Mouse (Mus musculus) hindbrain, embryonic 11.5 days (tissue): ENCODE results near the gene Cyb5rl. TPM values are rescaled to one million over a fixed set of nuclear protein-coding genes. Genes with fewer than 3 reads are reported as not detected.
"Not testable (repeated sequence)": the region's sequence is repeated elsewhere in the genome, so short reads cannot be mapped to it uniquely, and the experiment has no call there.

Experiments used
- ATAC-seq: fragments of 200-750 bp; cut with Nextera tagmentation; 2 replicates; pipeline ENCODE4 v1.8.0; 2017; ENCODE audit warnings: mild to moderate bottlenecking, moderate TSS enrichment, moderate library complexity; ENCODE audit not compliant: low FRiP score
- DNase-seq: peaks from one replicate; pipeline ENCODE4 v3.0.0-alpha.2; 2015; ENCODE audit warnings: low spot score
- H3K27ac ChIP-seq: fragments of 300-500 bp; sonication (generic); 2 replicates; pipeline ENCODE4 v1.5.1; 2014; ENCODE audit warnings: mild to moderate bottlenecking, low read depth, low read length
- H3K27me3 ChIP-seq: fragments of 300-500 bp; sonication (generic); 2 replicates; pipeline ENCODE4 v1.6.1; 2014; ENCODE audit warnings: mild to moderate bottlenecking, low read length, moderate library complexity, mixed read lengths; ENCODE audit not compliant: control insufficient read depth, insufficient read depth
- H3K36me3 ChIP-seq: fragments of 300-500 bp; sonication (generic); 2 replicates; pipeline ENCODE4 v1.6.1; 2014; ENCODE audit warnings: mild to moderate bottlenecking, low read length, moderate library complexity, mixed read lengths; ENCODE audit not compliant: control insufficient read depth, insufficient read depth
- H3K4me1 ChIP-seq: fragments of 300-500 bp; sonication (generic); replicated peaks from 2 replicates; pipeline ENCODE4 v1.6.1; 2014; ENCODE audit warnings: low read length, mixed read lengths; ENCODE audit not compliant: control insufficient read depth, insufficient read depth
- H3K4me2 ChIP-seq: fragments of 300-500 bp; sonication (generic); replicated peaks from 2 replicates; pipeline ENCODE4 v1.6.1; 2014; ENCODE audit warnings: mild to moderate bottlenecking, low read depth, low read length
- H3K4me3 ChIP-seq: fragments of 300-500 bp; sonication (generic); 2 replicates; pipeline ENCODE4 v1.5.1; 2014; ENCODE audit warnings: low read depth, low read length
- H3K9ac ChIP-seq: fragments of 300-500 bp; sonication (generic); 2 replicates; pipeline ENCODE4 v1.6.1; 2014; ENCODE audit warnings: low read depth, low read length
- H3K9me3 ChIP-seq: fragments of 300-500 bp; sonication (generic); 2 replicates; pipeline ENCODE4 v1.6.1; 2016; ENCODE audit warnings: low read length; ENCODE audit not compliant: control insufficient read depth
- WGBS: fragments of 180-500 bp; shearing (Covaris S2); extraction: QIAGEN DNeasy Blood & Tissue Kit; methylation state at CpG from one replicate; pipeline ENCODE4 v1.1.7; 2014; 5-methylcytosine and 5-hydroxymethylcytosine counted together
- polyA plus RNA-seq: library from polyadenylated mRNA; unstranded; fragments of >200 nt; fragmentation: Nextera tagmentation; extraction: Ambion mirVana; gene quantifications from 2 replicates; pipeline ENCODE4 v1.2.1, GENCODE M21; 2014

Gene Cyb5rl
- polyA plus RNA-seq, 1 experiment from 2014 or later, result 2.3 TPM

GRCm38 (mm10) chr4:107106777-107107176 lies 40.0 kb downstream of the Cyb5rl start:
- Histone ChIP-seq H3K9me3 (no peaks in the 10 kb centered on the region), H3K4me3 (no peak overlapping the region), H3K4me2 (no peak overlapping the region), H3K27me3 (no peaks in the 10 kb centered on the region), H3K36me3 (no peaks in the 10 kb centered on the region), H3K4me1 (peaks cover 6% of the 10 kb centered on the region; the same call in 1 of the 2 replicates), H3K9ac (no peak overlapping the region), H3K27ac (no peak overlapping the region)
- 83% methylated on average over 16 of the region's 16 CpGs for WGBS
- ATAC-seq, result no peak
- no peak for DNase-seq

GRCm38 (mm10) chr4:107108291-107108731 lies 41.5 kb downstream of the Cyb5rl start:
- no peaks in the 10 kb centered on the region for H3K36me3 ChIP-seq
- DNase-seq (peak; percentile 50), ATAC-seq (peak; percentile 88)
- peaks cover 6% of the 10 kb centered on the region; the same call in 1 of the 2 replicates for H3K4me1 ChIP-seq
- H3K4me2 ChIP-seq, result peak overlapping the region; percentile 8; the same call in 1 of the 2 replicates
- H3K27me3 ChIP-seq, result no peaks in the 10 kb centered on the region
- H3K27ac ChIP-seq, result peak overlapping the region; percentile 71
- no peak overlapping the region for H3K4me3 ChIP-seq
- H3K9ac ChIP-seq, result no peak overlapping the region
- 30% methylated on average over 13 of the region's 13 CpGs for WGBS
- no peaks in the 10 kb centered on the region for H3K9me3 ChIP-seq

GRCm38 (mm10) chr4:107109181-107109580 lies 42.4 kb downstream of the Cyb5rl start:
- WGBS, result 95% methylated on average over 6 of the region's 6 CpGs
- H3K4me3 ChIP-seq, H3K27ac ChIP-seq, H3K9me3 ChIP-seq, DNase-seq, H3K4me1 ChIP-seq, H3K9ac ChIP-seq, H3K4me2 ChIP-seq, ATAC-seq, H3K36me3 ChIP-seq, H3K27me3 ChIP-seq: not testable (repeated sequence)

- DNase-seq (no peak), ATAC-seq (no peak)
- H3K4me1 ChIP-seq, result no peaks in the 10 kb centered on the region
- WGBS, result 67% methylated on average over 8 of the region's 8 CpGs
- H3K36me3 ChIP-seq, result no peaks in the 10 kb centered on the region
- H3K9me3 ChIP-seq, result no peaks in the 10 kb centered on the region
- no peak overlapping the region for H3K4me2 ChIP-seq
- no peak overlapping the region for H3K9ac ChIP-seq
- no peak overlapping the region for H3K4me3 ChIP-seq
- no peaks in the 10 kb centered on the region for H3K27me3 ChIP-seq
- no peak overlapping the region for H3K27ac ChIP-seq
Observed at GRCm38 (mm10) chr4:107114278-107114677, 47.5 kb downstream of the Cyb5rl start.

GRCm38 (mm10) chr4:107117741-107118385 lies 51.1 kb downstream of the Cyb5rl start:
- WGBS, result 87% methylated on average over 2 of the region's 2 CpGs
- Histone ChIP-seq H3K27me3 (no peaks in the 10 kb centered on the region), H3K27ac (no peak overlapping the region), H3K4me2 (no peak overlapping the region), H3K4me1 (no peaks in the 10 kb centered on the region), H3K36me3 (no peaks in the 10 kb centered on the region), H3K9ac (no peak overlapping the region), H3K9me3 (no peaks in the 10 kb centered on the region), H3K4me3 (no peak overlapping the region)
- ATAC-seq, result no peak
- DNase-seq, result no peak

GRCm38 (mm10) chr4:107119056-107119455 lies 52.3 kb downstream of the Cyb5rl start:
- Histone ChIP-seq H3K9ac (no peak overlapping the region), H3K4me2 (no peak overlapping the region), H3K36me3 (no peaks in the 10 kb centered on the region), H3K4me1 (no peaks in the 10 kb centered on the region), H3K27ac (no peak overlapping the region), H3K4me3 (no peak overlapping the region), H3K27me3 (no peaks in the 10 kb centered on the region), H3K9me3 (no peaks in the 10 kb centered on the region)
- no peak for DNase-seq
- ATAC-seq, result no peak
- 58% methylated on average over 4 of the region's 4 CpGs for WGBS

- H3K4me2 ChIP-seq, result no peak overlapping the region
- ATAC-seq, result no peak; the same call in 1 of the 2 replicates
Observed at GRCm38 (mm10) chr4:107120676-107121075, 53.9 kb downstream of the Cyb5rl start.

GRCm38 (mm10) chr4:107121165-107121943 lies 54.6 kb downstream of the Cyb5rl start:
- H3K4me3 ChIP-seq, result no peak overlapping the region
- no peaks in the 10 kb centered on the region for H3K27me3 ChIP-seq
- no peaks in the 10 kb centered on the region for H3K36me3 ChIP-seq
- DNase-seq (peak; percentile 80), ATAC-seq (peak; percentile 85)
- H3K9ac ChIP-seq, result peak overlapping the region; percentile 29; the same call in 1 of the 2 replicates
- H3K27ac ChIP-seq, result 0 out of 2 replicates have a peak overlapping the region, but pooled peaks have one; percentile 10
- WGBS, result 52% methylated on average over 12 of the region's 12 CpGs
- no peaks in the 10 kb centered on the region for H3K9me3 ChIP-seq
- no peak overlapping the region for H3K4me2 ChIP-seq
- 0 out of 2 replicates have a peak, but pooled peaks cover 2% of the 10 kb centered on the region for H3K4me1 ChIP-seq

More at GRCm38 (mm10) chr4:107120676-107121075, 53.9 kb downstream of the Cyb5rl start:
- H3K4me1 ChIP-seq, result no peaks in the 10 kb centered on the region
- H3K9me3 ChIP-seq, result no peaks in the 10 kb centered on the region
- peak overlapping the region; percentile 29; the same call in 1 of the 2 replicates for H3K9ac ChIP-seq
- H3K27ac ChIP-seq, result 0 out of 2 replicates have a peak overlapping the region, but pooled peaks have one; percentile 10
- DNase-seq, result no peak
- H3K36me3 ChIP-seq, result no peaks in the 10 kb centered on the region
- H3K27me3 ChIP-seq, result no peaks in the 10 kb centered on the region
- no peak overlapping the region for H3K4me3 ChIP-seq
- 90% methylated on average over 6 of the region's 6 CpGs for WGBS
